Mouse (Mus musculus): ENCODE results near the gene Lcorl. TPM values are rescaled to one million over a fixed set of nuclear protein-coding genes. Genes with fewer than 3 reads are reported as not detected.
A peak's percentile ranks its signal among the peaks of the same experiment; 100 is the strongest.
"Not testable (repeated sequence)": the region's sequence is repeated elsewhere in the genome, so short reads cannot be mapped to it uniquely, and the experiment has no call there.

Lcorl gene
- polyA plus RNA-seq, 1 experiment = 25.1 TPM

DNA sequence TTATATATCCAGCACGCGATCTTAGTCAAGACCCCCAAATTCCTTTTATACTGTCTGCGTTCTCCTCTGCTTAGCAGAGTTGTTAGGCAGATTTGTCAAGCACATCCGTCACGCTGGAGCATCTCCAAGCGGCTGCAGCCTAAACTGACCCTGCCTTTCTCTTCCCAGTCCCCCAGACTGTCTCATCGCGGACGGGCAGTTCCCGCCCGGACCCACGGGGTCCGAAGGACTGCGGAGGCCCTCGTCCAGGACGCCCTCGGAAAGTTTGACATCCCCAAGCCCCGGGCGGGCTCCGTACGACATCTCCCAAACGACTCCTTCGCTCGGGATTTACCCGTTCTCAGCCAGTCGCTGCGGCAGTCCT lies 188.2 kb downstream of the Lcorl start:
- Histone ChIP-seq H3K9ac (ENCODE audit: low read depth, poor library complexity, severe bottlenecking) (peak overlapping the region; percentile 92), H3K27ac (ENCODE audit: insufficient read depth, low read length) (peak overlapping the region; percentile 45), H3K4me3 (ENCODE audit: low read depth, low read length) (peak overlapping the region; percentile 92), H3K36me3 (ENCODE audit: control insufficient read depth, insufficient read depth, low read length, poor library complexity, severe bottlenecking) (peaks cover 7% of the 10 kb centered on the region), H3K4me1 (ENCODE audit: control insufficient read depth, insufficient read depth, low read length) (no peaks in the 10 kb centered on the region), H3K27me3 (ENCODE audit: control insufficient read depth, insufficient read depth, low read length, poor library complexity, severe bottlenecking) (no peaks in the 10 kb centered on the region), H3K9me3 (replicated peaks; ENCODE audit: control insufficient read depth, insufficient read depth, low read length, poor library complexity, severe bottlenecking) (no peaks in the 10 kb centered on the region)
- TF ChIP-seq CTCF (IDR thresholded peaks at IDR 0.05; ENCODE audit: low read depth, low read length) = no peak
- TF ChIP-seq EP300 (IDR thresholded peaks at IDR 0.05; ENCODE audit: insufficient read depth, low read depth, low read length) = no peak
- TF ChIP-seq POLR2A (IDR thresholded peaks at IDR 0.05; ENCODE audit: insufficient read depth, low read length) = no peak

DNA sequence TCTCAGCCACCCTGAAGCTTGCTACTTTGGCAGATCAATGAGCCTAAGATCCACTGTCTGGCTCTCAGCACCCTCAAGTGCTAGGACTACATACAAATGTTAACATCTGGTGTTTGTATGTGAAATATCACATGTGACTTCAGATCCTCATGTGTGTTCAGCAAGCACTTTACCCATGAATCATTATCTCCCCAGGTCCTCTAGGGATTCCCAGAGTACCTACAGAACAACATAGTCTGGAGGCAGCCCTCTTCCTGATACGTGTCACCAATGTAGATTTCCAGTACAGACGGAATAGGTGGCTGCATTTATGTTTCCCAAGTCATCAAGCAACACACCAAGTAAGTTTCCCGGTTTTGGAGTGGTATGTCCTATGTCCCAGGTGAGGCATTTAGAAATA lies 188.6 kb downstream of the Lcorl start:
- Histone ChIP-seq H3K27ac (ENCODE audit: insufficient read depth, low read length) (no peak overlapping the region), H3K27me3 (ENCODE audit: control insufficient read depth, insufficient read depth, low read length, poor library complexity, severe bottlenecking) (no peaks in the 10 kb centered on the region), H3K9me3 (replicated peaks; ENCODE audit: control insufficient read depth, insufficient read depth, low read length, poor library complexity, severe bottlenecking) (no peaks in the 10 kb centered on the region), H3K9ac (ENCODE audit: low read depth, poor library complexity, severe bottlenecking) (peak overlapping the region; percentile 92), H3K4me3 (ENCODE audit: low read depth, low read length) (peak overlapping the region; percentile 92), H3K4me1 (ENCODE audit: control insufficient read depth, insufficient read depth, low read length) (no peaks in the 10 kb centered on the region), H3K36me3 (ENCODE audit: control insufficient read depth, insufficient read depth, low read length, poor library complexity, severe bottlenecking) (peaks cover 7% of the 10 kb centered on the region)
- no peak for TF ChIP-seq CTCF (IDR thresholded peaks at IDR 0.05; ENCODE audit: low read depth, low read length)
- no peak for TF ChIP-seq POLR2A (IDR thresholded peaks at IDR 0.05; ENCODE audit: insufficient read depth, low read length)
- TF ChIP-seq EP300 (IDR thresholded peaks at IDR 0.05; ENCODE audit: insufficient read depth, low read depth, low read length) = no peak

DNA sequence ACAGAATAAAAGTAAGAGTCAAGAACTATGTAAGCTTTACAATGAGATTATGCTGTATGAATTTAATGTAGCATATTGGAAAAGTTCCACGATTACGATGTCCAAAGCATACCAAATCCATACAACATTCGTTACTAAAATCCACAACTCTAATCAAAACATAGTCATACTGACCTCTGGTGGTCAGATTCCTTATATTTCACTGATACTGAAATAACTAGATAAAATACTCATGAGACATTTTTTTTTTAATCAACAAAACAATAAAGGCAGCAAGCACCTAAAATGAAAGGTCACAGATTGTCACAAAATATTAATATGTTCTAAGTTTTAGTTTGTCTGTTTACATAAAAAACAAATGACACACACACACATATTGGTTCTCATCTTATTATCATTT lies 189.1 kb downstream of the Lcorl start:
- Histone ChIP-seq H3K27me3 (ENCODE audit: control insufficient read depth, insufficient read depth, low read length, poor library complexity, severe bottlenecking) (no peaks in the 10 kb centered on the region), H3K9me3 (replicated peaks; ENCODE audit: control insufficient read depth, insufficient read depth, low read length, poor library complexity, severe bottlenecking) (peaks cover under 1% of the 10 kb centered on the region; the same call in 1 of the 2 replicates), H3K9ac (ENCODE audit: low read depth, poor library complexity, severe bottlenecking) (peak overlapping the region; percentile 92; the same call in 1 of the 2 replicates), H3K4me3 (ENCODE audit: low read depth, low read length) (no peak overlapping the region), H3K4me1 (ENCODE audit: control insufficient read depth, insufficient read depth, low read length) (no peaks in the 10 kb centered on the region), H3K36me3 (ENCODE audit: control insufficient read depth, insufficient read depth, low read length, poor library complexity, severe bottlenecking) (peaks cover 7% of the 10 kb centered on the region), H3K27ac (ENCODE audit: insufficient read depth, low read length) (no peak overlapping the region)
- TF ChIP-seq POLR2A (IDR thresholded peaks at IDR 0.05; ENCODE audit: insufficient read depth, low read length) (no peak), CTCF (IDR thresholded peaks at IDR 0.05; ENCODE audit: low read depth, low read length) (no peak), EP300 (IDR thresholded peaks at IDR 0.05; ENCODE audit: insufficient read depth, low read depth, low read length) (no peak)

DNA sequence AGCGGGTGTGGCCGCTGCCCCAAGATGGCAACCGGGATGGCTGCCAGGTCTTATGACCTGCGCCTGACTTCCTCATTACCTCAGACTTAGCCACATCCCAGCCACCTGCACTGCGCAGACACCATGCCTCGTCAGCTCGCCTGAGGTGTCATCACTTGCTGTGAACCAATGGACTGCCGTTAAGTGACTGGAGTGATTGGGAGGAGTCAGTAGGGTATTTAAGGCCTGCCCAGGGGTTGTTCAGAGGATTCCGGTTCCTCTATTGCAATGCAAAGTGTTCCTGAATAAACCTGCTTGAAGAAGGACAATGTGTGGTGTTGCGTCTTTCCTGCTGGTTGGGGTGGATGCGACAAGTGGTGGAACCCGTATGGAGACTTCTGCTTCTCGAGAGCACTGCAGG lies 199.0 kb downstream of the Lcorl start:
- H3K27ac ChIP-seq (ENCODE audit: insufficient read depth, low read length); H3K27me3 ChIP-seq (ENCODE audit: control insufficient read depth, insufficient read depth, low read length, poor library complexity, severe bottlenecking); H3K36me3 ChIP-seq (ENCODE audit: control insufficient read depth, insufficient read depth, low read length, poor library complexity, severe bottlenecking); H3K9ac ChIP-seq (ENCODE audit: low read depth, poor library complexity, severe bottlenecking); H3K4me1 ChIP-seq (ENCODE audit: control insufficient read depth, insufficient read depth, low read length); H3K4me3 ChIP-seq (ENCODE audit: low read depth, low read length): not testable (repeated sequence)
- peaks cover 42% of the 10 kb centered on the region for H3K9me3 ChIP-seq (replicated peaks; ENCODE audit: control insufficient read depth, insufficient read depth, low read length, poor library complexity, severe bottlenecking)

DNA sequence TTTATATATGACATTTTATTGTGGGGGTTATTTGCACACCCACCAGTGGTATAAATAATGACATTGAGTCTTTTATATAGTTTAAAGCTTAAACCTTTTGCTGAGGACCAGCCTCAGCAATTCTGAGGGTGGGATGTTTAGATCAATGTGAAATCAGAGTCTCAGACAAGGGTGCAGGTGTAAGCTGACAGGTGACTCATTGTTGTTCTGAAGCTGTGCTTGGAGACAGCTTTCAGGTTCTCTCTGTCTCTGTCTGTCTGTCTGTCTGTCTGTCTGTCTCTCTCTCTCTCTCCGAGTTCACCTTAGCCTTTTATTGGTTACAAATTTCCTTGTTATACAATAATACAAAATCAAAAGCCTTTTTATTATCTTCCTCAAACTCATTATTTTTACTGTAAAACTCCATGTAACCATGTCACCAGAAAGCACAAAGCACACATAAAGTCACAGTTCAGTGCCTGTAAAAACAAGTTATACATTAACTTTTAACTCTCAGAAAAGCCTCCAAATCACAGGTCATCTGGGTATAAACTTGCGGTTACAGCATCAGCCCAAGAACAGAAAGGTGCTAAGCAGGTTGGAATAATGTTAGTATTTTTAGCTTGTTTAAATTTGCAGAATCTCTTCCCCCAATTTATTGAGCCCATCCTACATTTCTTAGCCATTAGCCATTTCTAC lies 206.2 kb downstream of the Lcorl start:
- Histone ChIP-seq H3K9me3 (replicated peaks; ENCODE audit: control insufficient read depth, insufficient read depth, low read length, poor library complexity, severe bottlenecking) (no peaks in the 10 kb centered on the region), H3K27ac (ENCODE audit: insufficient read depth, low read length) (no peak overlapping the region), H3K4me3 (ENCODE audit: low read depth, low read length) (no peak overlapping the region), H3K4me1 (ENCODE audit: control insufficient read depth, insufficient read depth, low read length) (no peaks in the 10 kb centered on the region), H3K36me3 (ENCODE audit: control insufficient read depth, insufficient read depth, low read length, poor library complexity, severe bottlenecking) (no peaks in the 10 kb centered on the region), H3K9ac (ENCODE audit: low read depth, poor library complexity, severe bottlenecking) (no peak overlapping the region), H3K27me3 (ENCODE audit: control insufficient read depth, insufficient read depth, low read length, poor library complexity, severe bottlenecking) (no peaks in the 10 kb centered on the region)
- no peak for TF ChIP-seq POLR2A (IDR thresholded peaks at IDR 0.05; ENCODE audit: insufficient read depth, low read length)
- no peak for TF ChIP-seq EP300 (IDR thresholded peaks at IDR 0.05; ENCODE audit: insufficient read depth, low read depth, low read length)
- no peak for TF ChIP-seq CTCF (IDR thresholded peaks at IDR 0.05; ENCODE audit: low read depth, low read length)

Other genes with a start within 250 kb of the Lcorl start
- gene Fam184b, start 218.0 kb downstream of the Lcorl start, polyA plus RNA-seq (2011; ENCODE audit: insufficient read depth, insufficient read length, low read depth, missing spikeins) = not detected in 2 replicates
- 104 and 109 TPM in 2 replicates for gene Ncapg, start 187.7 kb downstream of the Lcorl start, polyA plus RNA-seq (2011; ENCODE audit: insufficient read depth, insufficient read length, low read depth, missing spikeins)